Comparison of ENCODE assay signal across 15 mouse cellular contexts in the genomic region with DNA sequence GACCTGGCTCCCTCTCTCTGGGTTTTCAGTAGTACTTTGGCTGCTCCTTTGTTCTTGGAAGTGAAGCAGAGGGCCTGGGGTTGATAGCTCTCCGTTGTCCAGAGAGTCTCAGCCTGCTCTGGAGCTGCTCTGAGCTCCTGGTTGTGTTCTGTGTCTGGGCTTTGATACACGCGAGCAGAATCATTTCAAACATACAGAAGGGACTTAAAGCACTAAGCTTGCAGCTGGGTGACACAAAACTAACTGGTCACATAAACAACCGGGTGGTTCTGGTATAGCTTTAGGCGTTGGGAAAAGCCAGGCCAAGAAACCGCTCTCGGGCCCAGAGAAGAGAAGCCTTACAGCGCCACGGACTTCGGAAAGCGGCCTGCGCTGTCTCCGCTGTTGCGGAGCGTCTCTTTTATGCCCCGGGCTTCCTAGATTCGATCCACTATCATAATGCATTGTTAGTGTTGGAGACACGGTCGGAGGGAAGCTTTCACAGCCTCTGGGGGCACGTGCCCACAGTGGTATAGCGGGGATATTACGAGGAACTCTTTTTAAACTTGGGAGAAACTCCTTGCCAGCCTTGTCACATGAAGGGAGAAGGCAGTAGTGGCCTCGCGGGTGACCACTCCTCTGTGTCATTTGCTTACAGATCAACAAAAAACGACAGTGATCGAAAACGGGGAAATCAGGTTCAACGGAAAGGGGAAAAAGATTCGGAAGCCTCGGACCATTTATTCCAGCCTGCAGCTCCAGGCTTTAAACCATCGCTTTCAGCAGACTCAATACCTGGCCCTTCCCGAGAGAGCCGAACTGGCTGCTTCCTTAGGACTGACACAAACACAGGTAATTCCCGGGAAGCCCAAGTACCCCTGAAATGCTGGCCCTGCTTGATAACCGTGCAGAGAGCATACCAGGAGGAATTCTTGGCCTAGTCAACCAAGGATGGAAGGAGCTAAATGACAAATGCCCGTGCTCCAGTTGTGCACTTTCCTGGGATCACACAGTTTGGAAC. TPM values are rescaled to one million over a fixed set of nuclear protein-coding genes. Genes with fewer than 3 reads are reported as not detected.
DNase-seq lines count a peak whose midpoint lies in the region; ATAC-seq and TF ChIP-seq lines count a peak whose summit lies in the region.
"Had no signal": no experiment of that assay in that cellular context is flagged by ENCODE, and none has a peak within 500 bp of the region (broad histone marks: within the 10 kb centered on the region; RNA-seq: fewer than 3 reads in every experiment).

No protein-coding gene starts in this region.

- peaks cover 86% of the 10 kb centered on the region for H3K27me3 ChIP-seq in heart, embryonic 14.5 days (ENCODE audit: control insufficient read depth, insufficient read depth, low read length)
- peaks cover 14% of the 10 kb centered on the region for H3K27me3 ChIP-seq in testis, adult 2 months (ENCODE audit: control insufficient read depth, insufficient read depth, low read length)
- peaks cover 66% of the 10 kb centered on the region for H3K27me3 ChIP-seq in limb, embryonic 11.5 days (ENCODE audit: control insufficient read depth, insufficient read depth, low read length)
- H3K27me3 ChIP-seq in stomach, embryonic 16.5 days (ENCODE audit: control insufficient read depth, insufficient read depth, low read length) = peaks cover 75% of the 10 kb centered on the region

- no peak for TF ChIP-seq CTCF in testis, adult 2 months (IDR thresholded peaks at IDR 0.05; ENCODE audit: control insufficient read depth, insufficient read depth, insufficient replicate concordance, low read depth, low read length)

- peak overlapping the region; percentile 74 for H3K4me2 ChIP-seq in heart, embryonic 14.5 days (ENCODE audit: low read length)
- peak overlapping the region; percentile 40 for H3K4me2 ChIP-seq in limb, embryonic 11.5 days (ENCODE audit: low read depth, severe bottlenecking)
- H3K4me2 ChIP-seq in stomach, embryonic 16.5 days (ENCODE audit: low read depth, low read length) = no peak overlapping the region

- H3K36me3 ChIP-seq in heart, embryonic 14.5 days (ENCODE audit: control insufficient read depth, insufficient read depth, low read length) = no peaks in the 10 kb centered on the region
- H3K36me3 ChIP-seq in testis, adult 2 months (ENCODE audit: control insufficient read depth, insufficient read depth, low read length) = no peaks in the 10 kb centered on the region
- no peaks in the 10 kb centered on the region for H3K36me3 ChIP-seq in limb, embryonic 11.5 days (ENCODE audit: control insufficient read depth, insufficient read depth, low read length)
- no peaks in the 10 kb centered on the region for H3K36me3 ChIP-seq in stomach, embryonic 16.5 days (ENCODE audit: control insufficient read depth, insufficient read depth, low read length)
- H3K36me3 ChIP-seq: liver, embryonic 13.5 days had no signal

- WGBS in heart, embryonic 14.5 days = 8% methylated on average over 36 of the region's 36 CpGs
- WGBS in limb, embryonic 11.5 days = 1% methylated on average over 36 of the region's 36 CpGs
- 6% methylated on average over 36 of the region's 36 CpGs for WGBS in stomach, embryonic 16.5 days

- TF ChIP-seq POLR2A in testis, adult 2 months (IDR thresholded peaks at IDR 0.05; ENCODE audit: control insufficient read depth, low read depth, low read length) = no peak

- peak overlapping the region; percentile 46 to 51; a peak in 3 of 4 replicates for H3K4me3 ChIP-seq in heart, embryonic 14.5 days (ENCODE audit: control insufficient read depth in 1 of 2, insufficient read depth in 1 of 2, low read depth in 1 of 2, low read length in 2 of 2)
- H3K4me3 ChIP-seq in testis, adult 2 months (ENCODE audit: control insufficient read depth, low read depth, low read length) = peak overlapping the region; percentile 79
- peak overlapping the region; percentile 41; the same call in 1 of the 2 replicates for H3K4me3 ChIP-seq in limb, embryonic 11.5 days (ENCODE audit: low read depth, low read length)
- H3K4me3 ChIP-seq in stomach, embryonic 16.5 days (replicated peaks; ENCODE audit: low read length) = peak overlapping the region; percentile 41; the same call in 1 of the 2 replicates

- no peak for ATAC-seq in heart, embryonic 14.5 days (ENCODE audit: insufficient number of reproducible peaks, insufficient read depth, low FRiP score, low read depth)
- ATAC-seq in limb, embryonic 11.5 days (ENCODE audit: insufficient number of reproducible peaks, low FRiP score, low TSS enrichment, low read depth) = no peak
- ATAC-seq in stomach, embryonic 16.5 days (ENCODE audit: insufficient read depth, low FRiP score) = no peak

- no peak for DNase-seq in heart, adult 18-20 months
- no peak for DNase-seq in testis, postnatal 14 days (ENCODE audit: low spot score)
- DNase-seq in limb, embryonic 11.5 days (ENCODE audit: low spot score) = peak; percentile 71
- DNase-seq in kidney, adult 18-20 months = no peak
- no peak for DNase-seq in layer of hippocampus, adult 8-10 months (ENCODE audit: low spot score in 2 of 2)
- DNase-seq: gastrocnemius, postnatal 10 days; liver, embryonic 13.5 days; right cerebral cortex, postnatal 25 days; thymus, postnatal 36 days had no signal

- peaks cover 5 to 22% of the 10 kb centered on the region in 2 experiments; a peak in 2 of 4 replicates for H3K4me1 ChIP-seq in heart, embryonic 14.5 days (ENCODE audit: control insufficient read depth in 2 of 2, insufficient read depth in 2 of 2, low read length in 2 of 2)
- peaks cover 16% of the 10 kb centered on the region for H3K4me1 ChIP-seq in testis, adult 2 months (ENCODE audit: control insufficient read depth, insufficient read depth, low read length)
- H3K4me1 ChIP-seq in limb, embryonic 11.5 days (ENCODE audit: control insufficient read depth, insufficient read depth, low read length) = no peaks in the 10 kb centered on the region; the same call in 1 of the 2 replicates
- H3K4me1 ChIP-seq in stomach, embryonic 16.5 days (ENCODE audit: control insufficient read depth, insufficient read depth, low read length) = peaks cover 13% of the 10 kb centered on the region

- H3K9ac ChIP-seq in heart, embryonic 14.5 days (ENCODE audit: low read length) = no peak overlapping the region
- no peak overlapping the region; the same call in 1 of the 2 replicates for H3K9ac ChIP-seq in limb, embryonic 11.5 days (ENCODE audit: low read length)
- no peak overlapping the region for H3K9ac ChIP-seq in stomach, embryonic 16.5 days (ENCODE audit: low read length)
- H3K9ac ChIP-seq: liver, embryonic 13.5 days had no signal

- no peak overlapping the region for H3K27ac ChIP-seq in heart, embryonic 14.5 days (replicated peaks in 1 of 2; ENCODE audit: control insufficient read depth in 1 of 2, insufficient read depth in 1 of 2, low read depth in 2 of 2, low read length in 2 of 2)
- no peak overlapping the region for H3K27ac ChIP-seq in testis, adult 2 months (ENCODE audit: control insufficient read depth, insufficient read depth, low read depth, low read length)
- H3K27ac ChIP-seq in limb, embryonic 11.5 days (replicated peaks; ENCODE audit: low read depth, low read length) = no peak overlapping the region
- H3K27ac ChIP-seq in stomach, embryonic 16.5 days (ENCODE audit: low read length) = no peak overlapping the region
- H3K27ac ChIP-seq: liver, embryonic 13.5 days had no signal

- H3K9me3 ChIP-seq in heart, embryonic 14.5 days (ENCODE audit: control insufficient read depth, low read length) = no peaks in the 10 kb centered on the region
- H3K9me3 ChIP-seq in limb, embryonic 11.5 days (ENCODE audit: control insufficient read depth, low read length) = no peaks in the 10 kb centered on the region
- no peaks in the 10 kb centered on the region for H3K9me3 ChIP-seq in stomach, embryonic 16.5 days (replicated peaks; ENCODE audit: control insufficient read depth, low read length)
- H3K9me3 ChIP-seq: liver, embryonic 13.5 days had no signal

RNA-seq across cellular contexts. Expression of gene Dlx6, which starts 1.6 kb away (rescaled TPM):
- not detected in 2 replicates for polyA plus RNA-seq in heart, embryonic 14.5 days (2014; fragmentation: Nextera tagmentation; extraction: Ambion mirVana)
- total RNA-seq in heart, adult 18-20 months (2021) = not detected
- polyA plus RNA-seq in testis, adult 2 months (2012; rRNA removed) = 10.8 and 12.3 TPM in 2 replicates
- polyA plus RNA-seq in limb, embryonic 11.5 days (2014; fragmentation: Nextera tagmentation; extraction: Ambion mirVana) = 0.36 and 0.89 TPM in 2 replicates
- polyA plus RNA-seq in stomach, embryonic 16.5 days (2015; fragmentation: Nextera tagmentation; extraction: Ambion mirVana) = 0.27 and 0.47 TPM in 2 replicates
- total RNA-seq in layer of hippocampus, adult 8-10 months (2022) = 1 to 10 TPM; 5.4 to 8.7 (median 6.5) TPM
- total RNA-seq: common myeloid progenitor, adult 5-6 weeks had no signal
- polyA plus RNA-seq: C2C12; large intestine, adult 2 months; liver, embryonic 13.5 days had no signal

RNA-seq across cellular contexts. Expression of gene Dlx5, which starts 17.1 kb away (rescaled TPM):
- polyA plus RNA-seq in heart, embryonic 14.5 days (2014; fragmentation: Nextera tagmentation; extraction: Ambion mirVana) = 1.3 TPM in 2 replicates
- total RNA-seq in heart, adult 18-20 months (2021) = under 1 TPM in 1 of 2 experiments, not detected in 1; 0.37 TPM
- 4.3 and 4.5 TPM in 2 replicates for polyA plus RNA-seq in testis, adult 2 months (2012; rRNA removed)
- polyA plus RNA-seq in limb, embryonic 11.5 days (2014; fragmentation: Nextera tagmentation; extraction: Ambion mirVana) = 15.5 and 16.3 TPM in 2 replicates
- 3.5 and 3.9 TPM in 2 replicates for polyA plus RNA-seq in stomach, embryonic 16.5 days (2015; fragmentation: Nextera tagmentation; extraction: Ambion mirVana)
- total RNA-seq in layer of hippocampus, adult 8-10 months (2022) = 1 to 10 TPM; 3.8 to 6.0 (median 4.7) TPM
- total RNA-seq: common myeloid progenitor, adult 5-6 weeks had no signal
- polyA plus RNA-seq: C2C12; liver, embryonic 13.5 days had no signal
